Mouse (Mus musculus): ENCODE data around the gene Slc43a3. TPM values are rescaled to one million over a fixed set of nuclear protein-coding genes. Genes with fewer than 3 reads are reported as not detected.

Gene Slc43a3
- total and polyA plus RNA-seq, 3 experiments = 62.6 to 101 (median 79.1) TPM

DNA sequence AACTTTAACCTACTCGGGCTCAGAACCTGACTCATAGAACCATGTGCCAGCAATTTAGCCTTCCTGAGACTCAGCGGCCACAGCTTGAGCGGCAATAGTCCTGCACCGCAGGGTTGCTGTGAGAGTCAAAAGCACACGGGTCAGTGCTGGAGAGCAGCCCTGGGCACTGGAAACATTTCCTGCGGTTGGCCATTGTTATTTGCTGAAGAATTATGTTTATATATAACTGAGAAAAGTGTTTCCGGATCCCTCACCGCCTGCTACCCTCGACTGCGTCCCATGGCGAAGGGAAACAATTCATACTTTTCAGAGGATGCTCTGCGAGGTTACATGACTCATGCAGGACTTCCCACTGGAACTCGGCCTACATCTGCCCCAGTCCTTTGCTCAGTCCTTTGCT lies 65.1 kb downstream of the Slc43a3 start:
- H3K27me3 ChIP-seq (ENCODE audit: control insufficient read depth, insufficient read depth, low read length) = no peaks in the 10 kb centered on the region
- H3K4me1 ChIP-seq (ENCODE audit: control insufficient read depth, insufficient read depth, low read length) = peaks cover 19% of the 10 kb centered on the region
- peak in 1 of 2 experiments; percentile 27 for DNase-seq
- H3K9ac ChIP-seq (ENCODE audit: low read depth, low read length) = no peak overlapping the region
- WGBS = 49% methylated on average over 13 of the region's 13 CpGs
- peak overlapping the region; percentile 54 for H3K27ac ChIP-seq
- no peak for TF ChIP-seq CTCF (IDR thresholded peaks at IDR 0.05)
- no peak for TF ChIP-seq POLR2A (IDR thresholded peaks at IDR 0.05; ENCODE audit: insufficient read depth, low read depth, low read length)
- TF ChIP-seq EP300 (IDR thresholded peaks at IDR 0.05; ENCODE audit: insufficient read depth, low read depth, low read length) = no peak
- H3K4me3 ChIP-seq = no peak overlapping the region
- no peaks in the 10 kb centered on the region for H3K36me3 ChIP-seq (ENCODE audit: control insufficient read depth, insufficient read depth, low read length)
- intact Hi-C loops (cut with DNase I) = no loop called here
- no peaks in the 10 kb centered on the region for H3K79me2 ChIP-seq (replicated peaks; ENCODE audit: control insufficient read depth, insufficient read depth, low read length)

DNA sequence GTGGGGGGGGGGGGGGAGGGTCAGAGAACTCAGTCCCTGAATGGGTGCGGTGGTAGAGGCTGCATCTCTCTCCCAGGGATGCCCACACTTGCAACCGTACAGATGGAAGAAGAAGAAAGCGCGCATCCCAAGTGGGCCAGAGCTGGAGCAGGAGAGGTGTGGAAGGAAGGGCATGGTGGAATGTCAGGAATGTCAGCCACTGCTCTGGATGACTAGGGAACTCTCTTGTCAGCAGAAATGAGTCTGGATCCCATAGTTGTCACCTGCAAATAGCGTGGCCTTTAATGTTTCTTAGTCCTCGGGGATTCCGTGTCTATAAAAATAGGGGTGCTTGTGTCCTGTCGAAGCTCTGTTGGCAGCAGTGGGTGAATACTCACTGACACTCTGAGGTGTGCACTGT lies 66.2 kb downstream of the Slc43a3 start:
- intact Hi-C loops (cut with DNase I) = no loop called here
- no peaks in the 10 kb centered on the region for H3K79me2 ChIP-seq (replicated peaks; ENCODE audit: control insufficient read depth, insufficient read depth, low read length)
- TF ChIP-seq POLR2A (IDR thresholded peaks at IDR 0.05; ENCODE audit: insufficient read depth, low read depth, low read length) (no peak), EP300 (IDR thresholded peaks at IDR 0.05; ENCODE audit: insufficient read depth, low read depth, low read length) (no peak), CTCF (IDR thresholded peaks at IDR 0.05) (no peak)
- H3K4me1 ChIP-seq (ENCODE audit: control insufficient read depth, insufficient read depth, low read length) = peaks cover 19% of the 10 kb centered on the region
- no peaks in the 10 kb centered on the region for H3K36me3 ChIP-seq (ENCODE audit: control insufficient read depth, insufficient read depth, low read length)
- 67% methylated on average over 8 of the region's 8 CpGs for WGBS
- no peak for DNase-seq
- no peak overlapping the region for H3K27ac ChIP-seq
- H3K4me3 ChIP-seq = no peak overlapping the region
- no peak overlapping the region for H3K9ac ChIP-seq (ENCODE audit: low read depth, low read length)
- H3K27me3 ChIP-seq (ENCODE audit: control insufficient read depth, insufficient read depth, low read length) = no peaks in the 10 kb centered on the region

DNA sequence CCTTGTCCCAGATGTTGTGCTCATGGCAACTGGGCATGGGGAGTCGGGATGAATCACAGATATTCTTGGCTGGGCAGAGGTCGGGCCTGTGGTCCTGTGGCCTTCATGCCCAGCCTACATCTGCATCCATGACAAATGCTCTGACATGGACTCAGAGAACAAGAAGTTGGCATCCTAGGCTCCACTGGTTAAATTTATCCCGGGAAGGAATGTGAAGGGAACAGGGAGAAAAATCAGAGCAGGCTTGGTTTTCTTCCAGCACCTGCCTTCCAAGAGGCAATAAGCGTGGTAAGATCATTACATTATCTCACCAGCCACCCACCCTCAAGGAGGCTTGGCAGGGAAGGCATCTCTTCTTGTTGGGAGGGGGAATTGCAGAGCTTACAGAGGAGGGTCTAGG lies 68.0 kb downstream of the Slc43a3 start:
- no peak for DNase-seq
- Histone ChIP-seq H3K27me3 (ENCODE audit: control insufficient read depth, insufficient read depth, low read length) (no peaks in the 10 kb centered on the region), H3K9ac (ENCODE audit: low read depth, low read length) (no peak overlapping the region), H3K4me3 (no peak overlapping the region), H3K4me1 (ENCODE audit: control insufficient read depth, insufficient read depth, low read length) (peaks cover 17% of the 10 kb centered on the region), H3K27ac (no peak overlapping the region), H3K79me2 (replicated peaks; ENCODE audit: control insufficient read depth, insufficient read depth, low read length) (no peaks in the 10 kb centered on the region), H3K36me3 (ENCODE audit: control insufficient read depth, insufficient read depth, low read length) (no peaks in the 10 kb centered on the region)
- intact Hi-C loops (cut with DNase I) = no loop called here
- 79% methylated on average over 4 of the region's 4 CpGs for WGBS
- no peak for TF ChIP-seq EP300 (IDR thresholded peaks at IDR 0.05; ENCODE audit: insufficient read depth, low read depth, low read length)
- no peak for TF ChIP-seq CTCF (IDR thresholded peaks at IDR 0.05)
- no peak for TF ChIP-seq POLR2A (IDR thresholded peaks at IDR 0.05; ENCODE audit: insufficient read depth, low read depth, low read length)

DNA sequence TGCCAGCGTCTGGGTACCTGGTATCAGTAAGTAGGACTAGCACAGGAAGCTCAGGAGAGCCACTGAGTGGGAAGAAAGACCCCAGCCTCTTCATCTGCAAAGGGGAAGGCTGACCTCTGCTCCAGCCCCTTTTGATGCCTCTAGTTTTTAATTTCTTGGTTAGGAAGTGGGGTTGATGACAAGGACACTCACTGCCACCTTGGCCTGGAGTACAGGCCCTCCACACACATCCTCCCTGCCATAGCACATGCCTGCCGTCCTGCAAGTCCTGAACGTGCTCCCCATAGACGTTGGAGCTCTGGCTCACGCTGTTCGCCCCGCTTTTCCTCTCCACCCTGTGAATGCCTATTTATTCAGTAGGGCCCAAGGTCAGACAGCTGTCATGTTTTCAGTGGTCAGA lies 70.2 kb downstream of the Slc43a3 start:
- H3K9ac ChIP-seq (ENCODE audit: low read depth, low read length) = no peak overlapping the region
- no peak overlapping the region for H3K4me3 ChIP-seq
- no peaks in the 10 kb centered on the region for H3K36me3 ChIP-seq (ENCODE audit: control insufficient read depth, insufficient read depth, low read length)
- no peak overlapping the region for H3K27ac ChIP-seq
- WGBS = 75% methylated on average over 7 of the region's 7 CpGs
- TF ChIP-seq POLR2A (IDR thresholded peaks at IDR 0.05; ENCODE audit: insufficient read depth, low read depth, low read length) = no peak
- TF ChIP-seq CTCF (IDR thresholded peaks at IDR 0.05) = no peak
- no peak for TF ChIP-seq EP300 (IDR thresholded peaks at IDR 0.05; ENCODE audit: insufficient read depth, low read depth, low read length)
- H3K4me1 ChIP-seq (ENCODE audit: control insufficient read depth, insufficient read depth, low read length) = peaks cover 6% of the 10 kb centered on the region
- intact Hi-C loops (cut with DNase I) = loop anchor here (2.0 kb wide), 2 partner anchors 112 to 138 kb away; no protein-coding TSS in a partner anchor
- no peaks in the 10 kb centered on the region for H3K27me3 ChIP-seq (ENCODE audit: control insufficient read depth, insufficient read depth, low read length)
- DNase-seq = no peak
- no peaks in the 10 kb centered on the region for H3K79me2 ChIP-seq (replicated peaks; ENCODE audit: control insufficient read depth, insufficient read depth, low read length)

DNA sequence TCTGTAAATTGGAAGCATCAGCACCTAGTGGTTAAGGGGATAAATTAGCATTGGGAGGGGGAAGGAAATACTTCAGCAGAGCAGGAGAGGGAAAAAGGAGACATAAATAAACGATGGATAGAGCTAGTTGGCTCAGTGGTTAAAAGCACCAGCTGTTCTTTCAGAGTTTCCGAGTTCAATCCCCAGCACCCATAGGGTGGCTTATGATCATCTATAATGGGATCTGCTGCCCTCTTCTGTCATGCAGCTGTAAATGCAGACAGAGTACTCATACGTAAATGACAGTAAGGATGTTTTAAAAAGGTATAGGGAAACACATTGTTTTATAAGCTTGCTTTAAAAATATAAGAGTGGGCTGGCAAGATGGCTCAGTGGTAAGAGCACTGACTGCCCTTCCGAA lies 71.3 kb downstream of the Slc43a3 start:
- Histone ChIP-seq H3K27ac (no peak overlapping the region), H3K36me3 (ENCODE audit: control insufficient read depth, insufficient read depth, low read length) (no peaks in the 10 kb centered on the region), H3K27me3 (ENCODE audit: control insufficient read depth, insufficient read depth, low read length) (no peaks in the 10 kb centered on the region), H3K9ac (ENCODE audit: low read depth, low read length) (no peak overlapping the region), H3K79me2 (replicated peaks; ENCODE audit: control insufficient read depth, insufficient read depth, low read length) (no peaks in the 10 kb centered on the region), H3K4me3 (no peak overlapping the region), H3K4me1 (ENCODE audit: control insufficient read depth, insufficient read depth, low read length) (peaks cover 5% of the 10 kb centered on the region)
- 28% methylated on average over 4 of the region's 4 CpGs for WGBS
- no peak for DNase-seq
- intact Hi-C loops (cut with DNase I) = loop anchor here (1.0 to 2.0 kb wide), 4 partner anchors 51 to 177 kb away; no protein-coding TSS in a partner anchor
- no peak for TF ChIP-seq EP300 (IDR thresholded peaks at IDR 0.05; ENCODE audit: insufficient read depth, low read depth, low read length)
- peak; percentile 93 for TF ChIP-seq CTCF (IDR thresholded peaks at IDR 0.05)

Small RNA genes within 50 kb of the gene (microRNA-seq; reads per million reads assigned to microRNA genes)
- 0 reads per million in 2 experiments for gene Gm24332

Other genes with a start within 250 kb of the Slc43a3 start
- gene Zdhhc5, start 221.4 kb upstream of the Slc43a3 start, total RNA-seq (2021) = 10 to 100 TPM; 62.8 to 72.5 TPM
- gene Zdhhc5, start 221.4 kb upstream of the Slc43a3 start, polyA plus RNA-seq (2012; rRNA removed) = 47.6 and 61.2 TPM in 2 replicates
- 1 to 10 TPM; 4.0 to 4.6 TPM for gene Clp1, start 209.2 kb upstream of the Slc43a3 start, total RNA-seq (2021)
- gene Clp1, start 209.2 kb upstream of the Slc43a3 start, polyA plus RNA-seq (2012; rRNA removed) = 3.5 and 7.4 TPM in 2 replicates
- under 1 TPM; 0.44 to 0.45 TPM for gene Ypel4, start 202.5 kb upstream of the Slc43a3 start, total RNA-seq (2021)
- gene Ypel4, start 202.5 kb upstream of the Slc43a3 start, polyA plus RNA-seq (2012; rRNA removed) = 1.5 and 1.7 TPM in 2 replicates
- 1 to 10 TPM; 1.8 to 2.0 TPM for gene Gm19426, start 192.9 kb upstream of the Slc43a3 start, total RNA-seq (2021)
- gene Gm19426, start 192.9 kb upstream of the Slc43a3 start, polyA plus RNA-seq (2012; rRNA removed) = 1.5 and 1.7 TPM in 2 replicates
- gene Serping1, start 161.1 kb upstream of the Slc43a3 start, total RNA-seq (2021) = 10 to 100 TPM; 79.7 to 81.5 TPM
- gene Serping1, start 161.1 kb upstream of the Slc43a3 start, polyA plus RNA-seq (2012; rRNA removed) = 268 and 301 TPM in 2 replicates
- 100 to 1,000 TPM in 1 of 2 experiments, 10 to 100 TPM in 1; 26.5 to 109 TPM for gene Ube2l6, start 137.8 kb upstream of the Slc43a3 start, total RNA-seq (2021)
- gene Ube2l6, start 137.8 kb upstream of the Slc43a3 start, polyA plus RNA-seq (2012; rRNA removed) = 42.0 and 131 TPM in 2 replicates
- not detected for gene Smtnl1, start 113.9 kb upstream of the Slc43a3 start, total RNA-seq (2021)
- gene Smtnl1, start 113.9 kb upstream of the Slc43a3 start, polyA plus RNA-seq (2012; rRNA removed) = not detected in 2 replicates
- gene Timm10, start 109.6 kb upstream of the Slc43a3 start, total RNA-seq (2021) = 100 to 1,000 TPM; 106 to 129 TPM
- 123 and 136 TPM in 2 replicates for gene Timm10, start 109.6 kb upstream of the Slc43a3 start, polyA plus RNA-seq (2012; rRNA removed)
- gene Slc43a1, start 97.7 kb upstream of the Slc43a3 start, total RNA-seq (2021) = 1 to 10 TPM; 2.1 to 2.3 TPM
- gene Slc43a1, start 97.7 kb upstream of the Slc43a3 start, polyA plus RNA-seq (2012; rRNA removed) = 3.7 and 6.7 TPM in 2 replicates
- gene Rtn4rl2, start 49.9 kb upstream of the Slc43a3 start, total RNA-seq (2021) = 1 to 10 TPM; 3.6 to 3.8 TPM
- gene Rtn4rl2, start 49.9 kb upstream of the Slc43a3 start, polyA plus RNA-seq (2012; rRNA removed) = 2.6 and 6.1 TPM in 2 replicates
- gene Prg2, start 43.9 kb downstream of the Slc43a3 start, total RNA-seq (2021) = not detected
- gene Prg2, start 43.9 kb downstream of the Slc43a3 start, polyA plus RNA-seq (2012; rRNA removed) = 0.14 and 0.44 TPM in 2 replicates
- gene Prg3, start 51.6 kb downstream of the Slc43a3 start, total RNA-seq (2021) = not detected
- not detected in 2 replicates for gene Prg3, start 51.6 kb downstream of the Slc43a3 start, polyA plus RNA-seq (2012; rRNA removed)
- 10 to 100 TPM; 38.8 to 39.0 TPM for gene Ssrp1, start 100.7 kb downstream of the Slc43a3 start, total RNA-seq (2021)
- 39.6 and 59.5 TPM in 2 replicates for gene Ssrp1, start 100.7 kb downstream of the Slc43a3 start, polyA plus RNA-seq (2012; rRNA removed)
- gene P2rx3, start 100.9 kb downstream of the Slc43a3 start, total RNA-seq (2021) = under 1 TPM; 0.25 to 0.81 TPM
- gene P2rx3, start 100.9 kb downstream of the Slc43a3 start, polyA plus RNA-seq (2012; rRNA removed) = 0.39 and 0.79 TPM in 2 replicates
- 10 to 100 TPM; 56.9 to 59.1 TPM for gene Tnks1bp1, start 111.4 kb downstream of the Slc43a3 start, total RNA-seq (2021)
- 40.7 and 54.1 TPM in 2 replicates for gene Tnks1bp1, start 111.4 kb downstream of the Slc43a3 start, polyA plus RNA-seq (2012; rRNA removed)
- gene Aplnr, start 199.6 kb downstream of the Slc43a3 start, total RNA-seq (2021) = 10 to 100 TPM; 20.5 to 21.4 TPM
- 35.3 and 76.1 TPM in 2 replicates for gene Aplnr, start 199.6 kb downstream of the Slc43a3 start, polyA plus RNA-seq (2012; rRNA removed)